Mouse (Mus musculus): ENCODE data around the gene Nbea.

The Nbea gene

DNA sequence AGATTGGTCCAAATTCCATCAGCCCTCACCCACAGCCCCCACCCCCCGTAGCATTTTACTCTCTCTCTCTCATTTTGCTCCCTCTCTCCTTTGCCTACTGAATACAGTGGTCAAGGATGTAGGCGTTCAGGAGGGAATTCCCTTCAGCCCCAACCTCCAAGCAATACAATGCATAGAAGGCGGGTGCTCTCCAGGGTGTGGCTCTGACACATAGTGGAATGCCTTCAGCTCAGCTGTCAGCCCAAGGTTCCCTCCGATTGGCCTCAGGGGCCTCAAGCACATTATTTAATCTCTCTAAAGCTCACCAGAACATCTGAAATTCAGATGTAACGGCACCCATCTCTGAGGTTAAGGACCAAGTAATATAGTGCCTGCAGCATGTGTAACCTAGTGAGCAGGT is 590.2 kb downstream of the Nbea start:
- no peak for DNase-seq (ENCODE audit: low read depth)

DNA sequence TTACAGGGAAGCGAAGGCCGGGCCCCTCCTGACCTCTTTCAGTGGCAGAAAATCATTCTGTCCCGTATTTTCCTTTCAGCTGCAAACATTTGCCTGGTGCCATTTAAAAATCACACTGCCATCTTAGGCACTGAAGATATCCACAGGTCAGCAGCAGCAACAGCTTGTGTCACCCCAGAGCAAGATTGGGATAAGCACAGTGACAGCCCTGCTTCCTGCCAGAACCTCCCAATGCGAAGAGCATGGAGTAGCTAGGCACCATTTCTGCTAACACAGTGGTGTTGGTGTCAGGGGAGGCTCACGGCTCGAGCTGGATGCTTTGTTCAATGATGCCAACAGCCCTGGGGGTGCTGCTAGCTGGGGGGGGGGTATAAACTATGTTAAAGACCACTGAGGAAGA is 592.8 kb downstream of the Nbea start:
- no peak for DNase-seq (ENCODE audit: low read depth)

GRCm38 (mm10) chr3:55590291-55590690 is 593.2 kb downstream of the Nbea start:
- no peak for DNase-seq (ENCODE audit: low read depth)

DNA sequence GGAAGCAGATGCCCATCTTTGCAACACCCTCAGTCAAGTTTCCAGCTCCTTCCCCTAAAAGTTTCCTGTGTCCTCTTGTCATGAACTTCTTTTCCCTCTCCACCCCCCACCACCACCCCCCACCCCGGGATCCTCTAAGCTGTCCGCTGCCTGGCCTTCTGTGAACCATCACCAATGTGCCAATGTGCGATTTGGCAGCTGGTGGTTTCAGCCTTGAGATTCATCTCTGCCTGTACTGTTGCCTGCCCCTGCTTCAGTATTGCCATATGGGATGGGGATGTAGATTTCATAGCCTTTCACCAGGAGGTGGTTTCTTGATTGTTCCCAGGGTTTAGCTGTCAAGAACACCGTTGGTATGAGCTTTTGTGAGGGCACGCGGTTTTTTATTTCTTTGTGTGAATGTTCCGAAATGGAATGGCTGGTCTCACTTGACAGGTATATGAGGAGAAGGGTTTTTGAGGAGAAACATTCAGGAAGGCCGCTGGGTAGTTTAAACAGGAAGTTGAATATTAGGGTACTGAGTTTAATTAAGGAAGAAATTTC is 594.0 kb downstream of the Nbea start:
- no peak for DNase-seq (ENCODE audit: low read depth)

GRCm38 (mm10) chr3:55587972-55588946 is 595.2 kb downstream of the Nbea start:
- DNase-seq (ENCODE audit: low read depth), result no peak

- DNase-seq (ENCODE audit: low read depth), result no peak
These were observed 596.0 kb downstream of the Nbea start for GRCm38 (mm10) chr3:55587434-55587971.

All from fibroblast of lung, adult 2 months (primary cell).